13 mouse cellular contexts compared by ENCODE assay signal in the genomic region with DNA sequence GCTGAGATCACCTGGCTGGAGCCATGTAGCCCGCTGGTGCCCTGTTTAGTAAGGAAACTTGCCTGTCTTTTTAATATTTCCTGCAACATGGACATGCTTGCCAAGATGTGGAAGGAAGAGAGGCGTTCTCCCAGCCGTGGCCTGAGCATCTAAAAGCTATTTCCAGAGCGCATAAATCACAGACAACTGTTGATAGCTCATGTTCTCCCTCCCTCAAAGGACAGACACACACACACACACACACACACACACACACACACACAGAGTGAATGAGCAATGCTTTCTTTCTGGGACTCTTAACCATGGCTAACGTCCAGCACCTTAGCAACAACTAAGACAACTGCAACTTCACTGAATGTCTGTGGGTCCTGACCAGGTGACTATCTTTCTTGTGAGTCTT.
DNase-seq lines count a peak whose midpoint lies in the region; ATAC-seq and TF ChIP-seq lines count a peak whose summit lies in the region.
"Had no signal": no experiment of that assay in that cellular context is flagged by ENCODE, and none has a peak within 500 bp of the region (broad histone marks: within the 10 kb centered on the region; RNA-seq: fewer than 3 reads in every experiment).

No protein-coding gene starts in this region.

- H3K4me2 ChIP-seq in hindbrain, postnatal 0 days (ENCODE audit: low read depth, low read length), result no peak overlapping the region

- no peak overlapping the region for H3K4me3 ChIP-seq in hindbrain, embryonic 10.5 days
- no peak overlapping the region for H3K4me3 ChIP-seq in hindbrain, postnatal 0 days (ENCODE audit: low read length)
- H3K4me3 ChIP-seq: limb, embryonic 10.5 days; myocyte had no signal

- DNase-seq in hindbrain, embryonic 10.5 days (ENCODE audit: low spot score), result no peak
- DNase-seq in hindbrain, postnatal 0 days (ENCODE audit: low spot score), result no peak
- DNase-seq in adrenal gland, adult (ENCODE audit: inconsistent age in 2 of 2, low spot score in 1 of 2), result peak; percentile 75 to 84
- DNase-seq in adrenal gland, adult 8-10 months, result peak; percentile 41
- peak; percentile 62 for DNase-seq in kidney, adult 9 months
- DNase-seq in frontal cortex, postnatal 14 days (ENCODE audit: low spot score in 2 of 2), result no peak
- no peak for DNase-seq in embryo, embryonic 11 days
- no peak for DNase-seq in layer of hippocampus, adult 9-10 months (ENCODE audit: low spot score)
- DNase-seq: cerebellum, adult 11-12 months had no signal

- no peak overlapping the region for H3K9ac ChIP-seq in hindbrain, postnatal 0 days (replicated peaks; ENCODE audit: low read length)
- H3K9ac ChIP-seq: liver, embryonic 14.5 days had no signal

- peak overlapping the region; percentile 92 for H3K27ac ChIP-seq in hindbrain, embryonic 10.5 days
- no peak overlapping the region for H3K27ac ChIP-seq in hindbrain, postnatal 0 days
- H3K27ac ChIP-seq: limb, embryonic 10.5 days; liver, embryonic 14.5 days had no signal

- TF ChIP-seq CTCF in hindbrain, postnatal 0 days (IDR thresholded peaks at IDR 0.05; ENCODE audit: low read depth), result no peak

- H3K27me3 ChIP-seq in hindbrain, embryonic 10.5 days (ENCODE audit: insufficient read depth, poor library complexity, severe bottlenecking), result no peaks in the 10 kb centered on the region
- no peaks in the 10 kb centered on the region for H3K27me3 ChIP-seq in hindbrain, postnatal 0 days (ENCODE audit: insufficient read depth, low read length)

- H3K36me3 ChIP-seq in hindbrain, embryonic 10.5 days, result 0 out of 2 replicates have a peak, but pooled peaks cover 3% of the 10 kb centered on the region
- no peaks in the 10 kb centered on the region for H3K36me3 ChIP-seq in hindbrain, postnatal 0 days (ENCODE audit: insufficient read depth, low read length)
- H3K36me3 ChIP-seq: limb, embryonic 10.5 days had no signal

- ATAC-seq in hindbrain, postnatal 0 days, result no peak
- ATAC-seq: inflammation-experienced regulatory T-cells, adult 6 months had no signal

- peaks cover 60% of the 10 kb centered on the region for H3K4me1 ChIP-seq in hindbrain, embryonic 10.5 days (replicated peaks)
- H3K4me1 ChIP-seq in hindbrain, postnatal 0 days (ENCODE audit: insufficient read depth, low read length), result peaks cover 16% of the 10 kb centered on the region

- H3K9me3 ChIP-seq in hindbrain, embryonic 10.5 days, result no peaks in the 10 kb centered on the region
- H3K9me3 ChIP-seq in hindbrain, postnatal 0 days (ENCODE audit: low read length), result no peaks in the 10 kb centered on the region
- H3K9me3 ChIP-seq: limb, embryonic 10.5 days had no signal

- WGBS in hindbrain, embryonic 10.5 days, result 77% methylated on average over 5 of the region's 5 CpGs
- 59% methylated on average over 5 of the region's 5 CpGs for WGBS in hindbrain, postnatal 0 days

Comparison
In these comparisons a context has a peak if more than half of its experiments do, and no peak if none do; other contexts are left out.
1. DNase-seq: peak in adrenal gland, adult (2 of 2), adrenal gland, adult 8-10 months (single experiment) and kidney, adult 9 months (single experiment); none in hindbrain, embryonic 10.5 days (single experiment), hindbrain, postnatal 0 days (single experiment), frontal cortex, postnatal 14 days (0 of 2), embryo, embryonic 11 days (single experiment) and layer of hippocampus, adult 9-10 months (single experiment).